Mouse (Mus musculus): ENCODE measurements around the gene Slc1a7. TPM values are rescaled to one million over a fixed set of nuclear protein-coding genes. Genes with fewer than 3 reads are reported as not detected.

The Slc1a7 gene
- polyA plus RNA-seq, 1 experiment from 2014 or later, result not detected

DNA sequence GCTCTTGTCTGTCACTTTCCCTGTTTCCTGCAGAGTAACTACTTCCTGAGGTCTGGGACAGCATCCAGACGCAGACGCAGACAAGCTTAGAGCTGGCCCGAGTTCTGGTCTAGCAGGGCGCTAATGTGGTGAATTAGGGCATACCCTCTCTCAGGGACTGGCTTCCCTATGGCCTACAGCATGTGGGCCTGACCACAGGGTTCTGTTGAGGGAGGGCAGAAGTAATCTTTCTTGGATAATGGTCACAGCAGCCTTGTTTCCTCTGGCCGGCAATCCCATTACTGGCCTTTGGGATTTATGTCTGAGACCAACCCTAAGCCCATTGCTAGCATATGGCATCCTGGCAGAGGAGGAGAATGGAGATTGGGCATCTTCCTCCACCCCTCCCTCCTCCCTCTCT, 22.7 kb downstream of the Slc1a7 start:
- H3K27me3 ChIP-seq (ENCODE audit: control insufficient read depth, insufficient read depth, low read length), result no peaks in the 10 kb centered on the region
- ATAC-seq (ENCODE audit: low FRiP score) (no peak), DNase-seq (ENCODE audit: low spot score) (no peak)
- 86% methylated on average over 5 of the region's 5 CpGs for WGBS
- H3K27ac ChIP-seq (ENCODE audit: low read depth, low read length), result no peak overlapping the region
- H3K4me2 ChIP-seq (replicated peaks; ENCODE audit: low read depth, low read length), result no peak overlapping the region
- no peaks in the 10 kb centered on the region for H3K4me1 ChIP-seq (replicated peaks; ENCODE audit: control insufficient read depth, insufficient read depth, low read length)
- H3K4me3 ChIP-seq (ENCODE audit: low read depth, low read length), result no peak overlapping the region
- no peaks in the 10 kb centered on the region for H3K9me3 ChIP-seq (ENCODE audit: control insufficient read depth, low read length)
- no peak overlapping the region for H3K9ac ChIP-seq (ENCODE audit: low read depth, low read length)
- H3K36me3 ChIP-seq (ENCODE audit: control insufficient read depth, insufficient read depth, low read length), result no peaks in the 10 kb centered on the region

DNA sequence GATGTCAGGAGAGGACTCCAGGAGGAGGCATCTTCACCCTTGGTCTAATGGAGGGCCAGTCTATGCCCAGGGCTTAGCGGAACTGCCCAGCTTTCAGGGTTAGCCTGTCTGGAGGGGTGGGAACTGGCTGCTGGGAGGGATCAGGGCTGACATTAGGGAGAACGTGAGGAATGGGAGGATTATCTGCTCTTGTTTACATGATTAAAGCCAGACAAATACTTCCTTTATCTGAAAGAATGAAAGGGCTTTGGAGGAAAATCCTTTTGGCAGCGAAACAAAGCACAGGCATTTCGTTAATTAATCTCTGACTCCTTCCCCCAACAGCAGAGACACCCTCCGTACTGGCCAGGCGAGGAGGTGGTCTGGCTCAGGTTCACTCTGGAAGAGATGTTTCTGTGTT, 23.7 kb downstream of the Slc1a7 start:
- Histone ChIP-seq H3K4me3 (ENCODE audit: low read depth, low read length) (no peak overlapping the region), H3K27me3 (ENCODE audit: control insufficient read depth, insufficient read depth, low read length) (no peaks in the 10 kb centered on the region), H3K4me2 (replicated peaks; ENCODE audit: low read depth, low read length) (no peak overlapping the region), H3K27ac (ENCODE audit: low read depth, low read length) (no peak overlapping the region), H3K9me3 (ENCODE audit: control insufficient read depth, low read length) (no peaks in the 10 kb centered on the region), H3K4me1 (replicated peaks; ENCODE audit: control insufficient read depth, insufficient read depth, low read length) (no peaks in the 10 kb centered on the region), H3K9ac (ENCODE audit: low read depth, low read length) (no peak overlapping the region), H3K36me3 (ENCODE audit: control insufficient read depth, insufficient read depth, low read length) (no peaks in the 10 kb centered on the region)
- ATAC-seq (ENCODE audit: low FRiP score) (no peak), DNase-seq (ENCODE audit: low spot score) (no peak)
- 19% methylated on average over 6 of the region's 6 CpGs for WGBS

DNA sequence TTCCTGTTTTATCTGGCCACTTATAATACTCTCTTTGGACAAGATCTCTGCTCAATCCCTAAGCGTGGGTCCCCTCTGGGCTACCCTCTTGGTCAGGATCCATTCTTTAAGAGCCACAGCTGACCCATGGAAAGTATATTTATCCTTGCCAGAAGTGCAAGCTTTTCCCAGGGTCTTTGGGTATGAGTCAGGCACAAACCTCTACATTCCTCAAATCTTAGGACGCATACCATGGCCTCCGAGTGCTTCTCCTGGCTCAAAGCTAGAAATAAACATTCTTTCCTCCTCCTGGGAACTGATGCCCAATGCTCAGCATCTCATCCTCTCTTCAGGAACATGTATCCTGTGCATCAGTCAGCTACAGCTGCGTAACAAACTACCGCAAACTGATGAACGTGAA, 26.9 kb downstream of the Slc1a7 start:
- Histone ChIP-seq H3K9me3 (ENCODE audit: control insufficient read depth, low read length) (no peaks in the 10 kb centered on the region), H3K4me1 (replicated peaks; ENCODE audit: control insufficient read depth, insufficient read depth, low read length) (no peaks in the 10 kb centered on the region), H3K4me3 (ENCODE audit: low read depth, low read length) (no peak overlapping the region), H3K27me3 (ENCODE audit: control insufficient read depth, insufficient read depth, low read length) (no peaks in the 10 kb centered on the region), H3K36me3 (ENCODE audit: control insufficient read depth, insufficient read depth, low read length) (no peaks in the 10 kb centered on the region), H3K4me2 (replicated peaks; ENCODE audit: low read depth, low read length) (no peak overlapping the region), H3K27ac (ENCODE audit: low read depth, low read length) (no peak overlapping the region), H3K9ac (ENCODE audit: low read depth, low read length) (no peak overlapping the region)
- WGBS, result 88% methylated on average over 6 of the region's 6 CpGs
- DNase-seq (ENCODE audit: low spot score) (no peak), ATAC-seq (ENCODE audit: low FRiP score) (no peak)

DNA sequence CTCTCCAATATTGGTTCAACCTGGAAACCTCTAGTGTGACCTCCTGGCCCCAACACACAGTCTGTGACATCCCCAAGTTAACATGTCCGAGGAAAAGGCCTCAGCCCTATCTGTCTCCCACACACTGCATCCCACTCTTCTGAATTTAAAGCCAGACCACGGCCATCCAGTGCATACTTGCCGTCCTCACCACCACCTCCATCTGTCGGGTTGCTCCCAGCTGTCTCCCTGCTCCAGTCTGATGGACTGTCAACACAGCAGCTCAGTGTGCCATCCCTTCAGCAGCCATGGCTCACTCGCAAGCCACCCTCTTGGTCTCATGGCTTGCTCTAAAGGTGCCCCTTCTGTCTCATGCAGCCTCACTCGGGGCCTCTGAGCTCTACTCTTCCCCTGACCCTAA, 27.6 kb downstream of the Slc1a7 start:
- Histone ChIP-seq H3K9ac (ENCODE audit: low read depth, low read length) (no peak overlapping the region), H3K36me3 (ENCODE audit: control insufficient read depth, insufficient read depth, low read length) (no peaks in the 10 kb centered on the region), H3K27ac (ENCODE audit: low read depth, low read length) (no peak overlapping the region), H3K27me3 (ENCODE audit: control insufficient read depth, insufficient read depth, low read length) (no peaks in the 10 kb centered on the region), H3K4me3 (ENCODE audit: low read depth, low read length) (no peak overlapping the region), H3K4me1 (replicated peaks; ENCODE audit: control insufficient read depth, insufficient read depth, low read length) (no peaks in the 10 kb centered on the region), H3K4me2 (replicated peaks; ENCODE audit: low read depth, low read length) (no peak overlapping the region), H3K9me3 (ENCODE audit: control insufficient read depth, low read length) (no peaks in the 10 kb centered on the region)
- ATAC-seq (ENCODE audit: low FRiP score) (no peak), DNase-seq (ENCODE audit: low spot score) (no peak)
- WGBS, result 84% methylated on average over 6 of the region's 6 CpGs

DNA sequence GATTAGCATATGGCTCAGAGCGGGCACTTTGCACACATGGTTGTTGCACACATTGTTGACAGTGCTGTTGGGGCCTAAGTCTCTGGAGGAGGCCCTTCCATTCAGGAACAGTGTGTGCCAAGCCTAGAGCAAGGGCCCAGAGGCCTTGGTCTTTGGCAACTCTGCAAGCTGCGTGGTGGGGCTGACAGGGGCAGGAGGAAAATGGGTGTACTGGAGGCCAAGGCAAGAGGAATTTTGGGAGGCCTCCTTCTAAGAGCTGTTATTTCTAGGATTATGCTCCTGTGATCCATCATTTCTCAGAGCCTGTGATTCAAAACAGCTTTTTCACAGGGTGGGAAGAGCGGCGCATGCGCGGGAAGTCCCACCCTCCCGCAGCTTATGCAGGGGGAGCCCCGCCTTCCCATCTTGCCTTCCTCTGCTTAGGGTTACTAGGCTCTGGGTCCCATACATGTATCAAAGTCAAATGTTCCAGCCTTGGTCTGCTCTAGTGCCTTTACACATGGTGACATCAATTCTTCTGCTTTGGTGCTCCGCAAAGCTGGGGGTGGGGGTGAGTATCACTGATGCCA, 28.4 kb downstream of the Slc1a7 start:
- no peak overlapping the region for H3K4me2 ChIP-seq (replicated peaks; ENCODE audit: low read depth, low read length)
- ATAC-seq (ENCODE audit: low FRiP score), result no peak
- no peaks in the 10 kb centered on the region for H3K36me3 ChIP-seq (ENCODE audit: control insufficient read depth, insufficient read depth, low read length)
- no peaks in the 10 kb centered on the region for H3K27me3 ChIP-seq (ENCODE audit: control insufficient read depth, insufficient read depth, low read length)
- H3K27ac ChIP-seq (ENCODE audit: low read depth, low read length), result no peak overlapping the region
- H3K9ac ChIP-seq (ENCODE audit: low read depth, low read length), result no peak overlapping the region
- WGBS, result 88% methylated on average over 9 of the region's 9 CpGs
- H3K4me3 ChIP-seq (ENCODE audit: low read depth, low read length), result no peak overlapping the region
- no peak for DNase-seq (ENCODE audit: low spot score)
- no peaks in the 10 kb centered on the region for H3K4me1 ChIP-seq (replicated peaks; ENCODE audit: control insufficient read depth, insufficient read depth, low read length)
- H3K9me3 ChIP-seq (ENCODE audit: control insufficient read depth, low read length), result no peaks in the 10 kb centered on the region

DNA sequence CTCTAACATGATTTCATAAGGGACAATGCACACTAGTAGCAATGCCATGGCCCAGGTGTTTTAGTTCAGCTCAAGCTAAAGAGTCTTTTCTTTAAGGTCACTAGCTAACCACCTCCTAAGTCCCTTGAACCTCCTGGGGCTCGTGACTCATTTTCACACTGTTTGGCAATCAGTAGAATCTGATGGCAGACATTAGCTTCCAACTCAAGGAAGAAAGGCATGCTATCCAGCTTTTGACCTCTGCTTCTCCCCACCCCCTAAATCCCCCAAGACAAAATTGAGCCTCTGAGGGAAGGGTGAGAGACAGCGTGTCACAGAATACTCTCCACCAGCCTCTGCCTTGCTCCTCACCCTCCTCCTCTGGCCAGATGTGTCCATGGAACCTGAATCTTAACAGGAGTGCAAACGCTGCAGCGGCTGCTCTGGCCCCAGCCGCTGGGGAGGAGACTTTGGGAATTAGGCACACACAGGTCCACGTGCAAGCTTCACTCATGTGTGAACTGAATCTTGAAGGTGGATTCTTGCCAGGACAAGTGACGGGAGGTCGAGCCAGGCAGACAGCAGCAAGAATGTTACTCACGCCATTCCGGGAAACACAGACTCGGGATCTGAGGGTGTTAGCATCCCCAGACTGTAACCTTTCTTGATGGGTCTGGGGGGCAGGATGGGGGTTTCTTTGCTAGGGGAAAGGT, 30.7 kb downstream of the Slc1a7 start:
- DNase-seq (ENCODE audit: low spot score) (no peak), ATAC-seq (ENCODE audit: low FRiP score) (no peak)
- no peak overlapping the region for H3K4me2 ChIP-seq (replicated peaks; ENCODE audit: low read depth, low read length)
- WGBS, result 48% methylated on average over 11 of the region's 11 CpGs
- H3K27ac ChIP-seq (ENCODE audit: low read depth, low read length), result no peak overlapping the region
- H3K4me1 ChIP-seq (replicated peaks; ENCODE audit: control insufficient read depth, insufficient read depth, low read length), result no peaks in the 10 kb centered on the region
- H3K9ac ChIP-seq (ENCODE audit: low read depth, low read length), result no peak overlapping the region
- no peaks in the 10 kb centered on the region for H3K36me3 ChIP-seq (ENCODE audit: control insufficient read depth, insufficient read depth, low read length)
- no peaks in the 10 kb centered on the region for H3K27me3 ChIP-seq (ENCODE audit: control insufficient read depth, insufficient read depth, low read length)
- no peaks in the 10 kb centered on the region for H3K9me3 ChIP-seq (ENCODE audit: control insufficient read depth, low read length)
- H3K4me3 ChIP-seq (ENCODE audit: low read depth, low read length), result no peak overlapping the region

DNA sequence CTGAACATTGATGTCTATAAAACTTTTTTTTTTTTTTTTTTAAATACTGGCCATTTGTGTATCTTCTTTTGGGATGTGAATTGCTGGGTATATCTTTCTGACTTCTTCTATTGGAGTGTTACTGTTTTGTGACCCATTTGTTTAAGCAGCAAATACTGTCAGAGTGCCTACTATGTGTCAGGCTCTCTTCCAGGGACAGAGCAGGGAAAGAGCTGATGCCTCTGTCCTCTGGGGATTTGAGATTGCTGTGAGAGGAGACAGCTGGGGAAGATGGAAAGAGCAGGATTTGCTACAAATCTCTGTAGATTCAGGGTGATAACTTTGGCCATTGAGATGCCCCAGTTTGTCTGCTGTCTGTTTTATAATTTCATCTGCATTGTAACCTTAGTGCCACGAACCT, 31.2 kb downstream of the Slc1a7 start:
- H3K9ac ChIP-seq (ENCODE audit: low read depth, low read length), result no peak overlapping the region
- H3K4me1 ChIP-seq (replicated peaks; ENCODE audit: control insufficient read depth, insufficient read depth, low read length), result no peaks in the 10 kb centered on the region
- H3K4me2 ChIP-seq (replicated peaks; ENCODE audit: low read depth, low read length), result no peak overlapping the region
- no peaks in the 10 kb centered on the region for H3K27me3 ChIP-seq (ENCODE audit: control insufficient read depth, insufficient read depth, low read length)
- DNase-seq (ENCODE audit: low spot score), result no peak
- no peaks in the 10 kb centered on the region for H3K36me3 ChIP-seq (ENCODE audit: control insufficient read depth, insufficient read depth, low read length)
- ATAC-seq (ENCODE audit: low FRiP score), result no peak
- no peak overlapping the region for H3K27ac ChIP-seq (ENCODE audit: low read depth, low read length)
- H3K4me3 ChIP-seq (ENCODE audit: low read depth, low read length), result no peak overlapping the region
- WGBS, result 93% methylated on average over 1 of the region's 1 CpGs
- H3K9me3 ChIP-seq (ENCODE audit: control insufficient read depth, low read length), result no peaks in the 10 kb centered on the region

DNA sequence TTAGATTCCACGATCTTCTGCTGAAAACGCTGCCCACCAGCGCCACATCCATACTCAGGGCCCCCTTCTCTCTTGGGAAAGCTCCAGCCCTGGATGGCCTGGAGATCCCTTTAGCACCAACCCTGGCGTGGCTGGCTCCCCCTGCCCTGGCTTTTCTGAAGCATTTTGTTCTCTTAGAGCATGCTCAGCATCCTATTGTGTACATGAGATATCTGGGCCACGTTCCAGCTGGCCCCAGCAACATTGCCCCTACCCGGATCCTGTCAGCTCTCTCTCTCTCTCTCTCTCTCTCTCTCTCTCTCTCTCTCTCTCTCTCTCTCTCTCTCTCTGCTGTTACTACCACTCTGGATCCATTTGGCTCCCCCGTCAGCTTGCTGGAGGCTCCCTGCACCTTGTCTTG, 37.2 kb downstream of the Slc1a7 start:
- Histone ChIP-seq H3K4me2 (replicated peaks; ENCODE audit: low read depth, low read length) (no peak overlapping the region), H3K4me1 (replicated peaks; ENCODE audit: control insufficient read depth, insufficient read depth, low read length) (no peaks in the 10 kb centered on the region), H3K27ac (ENCODE audit: low read depth, low read length) (no peak overlapping the region), H3K9me3 (ENCODE audit: control insufficient read depth, low read length) (no peaks in the 10 kb centered on the region), H3K4me3 (ENCODE audit: low read depth, low read length) (no peak overlapping the region), H3K27me3 (ENCODE audit: control insufficient read depth, insufficient read depth, low read length) (no peaks in the 10 kb centered on the region), H3K36me3 (ENCODE audit: control insufficient read depth, insufficient read depth, low read length) (no peaks in the 10 kb centered on the region), H3K9ac (ENCODE audit: low read depth, low read length) (no peak overlapping the region)
- WGBS, result 76% methylated on average over 7 of the region's 7 CpGs
- DNase-seq (ENCODE audit: low spot score) (no peak), ATAC-seq (ENCODE audit: low FRiP score) (no peak)

DNA sequence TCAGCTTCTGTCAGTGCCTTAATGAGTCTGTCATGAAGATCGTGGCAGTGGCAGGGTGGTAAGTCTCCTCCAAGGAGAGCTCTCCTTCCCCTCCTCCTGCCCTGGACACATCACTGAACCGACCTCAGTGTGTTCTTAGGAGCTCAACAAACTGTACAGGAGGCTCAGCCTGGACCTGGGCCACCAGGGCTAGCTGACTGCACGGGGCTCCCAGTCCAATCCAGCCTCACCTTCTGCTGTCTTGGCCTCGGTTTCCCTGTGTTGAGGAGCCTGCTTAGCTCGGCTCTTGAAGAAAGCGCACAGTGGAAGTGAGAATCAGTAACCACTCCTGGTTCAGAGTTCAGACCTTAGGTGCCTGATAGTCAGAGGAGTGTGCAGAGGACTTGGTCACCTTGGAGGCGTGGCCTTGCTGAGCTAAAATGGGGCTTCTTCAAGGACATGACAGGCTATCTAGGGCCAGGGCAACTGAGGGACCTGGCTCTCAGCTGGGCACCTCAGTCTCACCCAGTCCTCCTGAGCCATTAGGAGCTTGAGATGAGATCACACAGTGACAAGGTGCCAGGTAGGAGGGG, 39.5 kb downstream of the Slc1a7 start:
- H3K4me1 ChIP-seq (replicated peaks; ENCODE audit: control insufficient read depth, insufficient read depth, low read length), result no peaks in the 10 kb centered on the region
- 84% methylated on average over 7 of the region's 7 CpGs for WGBS
- no peaks in the 10 kb centered on the region for H3K9me3 ChIP-seq (ENCODE audit: control insufficient read depth, low read length)
- DNase-seq (ENCODE audit: low spot score) (no peak), ATAC-seq (ENCODE audit: low FRiP score) (no peak)
- H3K27ac ChIP-seq (ENCODE audit: low read depth, low read length), result no peak overlapping the region
- no peaks in the 10 kb centered on the region for H3K27me3 ChIP-seq (ENCODE audit: control insufficient read depth, insufficient read depth, low read length)
- H3K4me3 ChIP-seq (ENCODE audit: low read depth, low read length), result no peak overlapping the region
- no peak overlapping the region for H3K4me2 ChIP-seq (replicated peaks; ENCODE audit: low read depth, low read length)
- H3K9ac ChIP-seq (ENCODE audit: low read depth, low read length), result no peak overlapping the region
- H3K36me3 ChIP-seq (ENCODE audit: control insufficient read depth, insufficient read depth, low read length), result no peaks in the 10 kb centered on the region

Data from hindbrain, embryonic 11.5 days (tissue).